Mouse (Mus musculus) hindbrain, embryonic 15.5 days (tissue): ENCODE results near the gene Carmil1. TPM values are rescaled to one million over a fixed set of nuclear protein-coding genes. Genes with fewer than 3 reads are reported as not detected.

Experiments used
- ATAC-seq: fragments of 200-750 bp; cut with Nextera tagmentation; 2 replicates; pipeline ENCODE4 v1.8.0; 2017; ENCODE audit warnings: low read depth, moderate number of reproducible peaks, moderate TSS enrichment; ENCODE audit not compliant: low FRiP score
- H3K27ac ChIP-seq: fragments of 300-500 bp; sonication (generic); replicated peaks from 2 replicates; pipeline ENCODE4 v1.5.1; 2015; ENCODE audit warnings: mild to moderate bottlenecking, inconsistent platforms
- H3K27me3 ChIP-seq: fragments of 300-500 bp; sonication (generic); 2 replicates; pipeline ENCODE4 v1.6.1; 2015; ENCODE audit warnings: control low read depth, inconsistent platforms
- H3K36me3 ChIP-seq: fragments of 300-500 bp; sonication (generic); 2 replicates; pipeline ENCODE4 v1.6.1; 2015; ENCODE audit warnings: control low read depth, inconsistent platforms
- H3K4me1 ChIP-seq: fragments of 300-500 bp; sonication (generic); replicated peaks from 2 replicates; pipeline ENCODE4 v1.6.1; 2015; ENCODE audit warnings: control low read depth, inconsistent platforms
- H3K4me2 ChIP-seq: fragments of 300-500 bp; sonication (generic); 2 replicates; pipeline ENCODE4 v1.6.1; 2015; ENCODE audit warnings: moderate library complexity, mild to moderate bottlenecking, inconsistent platforms
- H3K4me3 ChIP-seq: fragments of 300-500 bp; sonication (generic); 2 replicates; pipeline ENCODE4 v1.5.1; 2015; ENCODE audit warnings: mild to moderate bottlenecking, inconsistent platforms
- H3K9ac ChIP-seq: fragments of 300-500 bp; sonication (generic); 2 replicates; pipeline ENCODE4 v1.6.1; 2015; ENCODE audit warnings: inconsistent platforms
- H3K9me3 ChIP-seq: fragments of 300-500 bp; sonication (generic); 2 replicates; pipeline ENCODE4 v1.6.1; 2016; ENCODE audit warnings: control low read depth, inconsistent platforms
- WGBS: fragments of 180-500 bp; shearing (Covaris S2); methylation state at CpG from one replicate; pipeline ENCODE4 v1.1.7; 2015; 5-methylcytosine and 5-hydroxymethylcytosine counted together
- polyA plus RNA-seq: library from polyadenylated mRNA; unstranded; fragments of >200 nt; fragmentation: Nextera tagmentation; extraction: Ambion mirVana; gene quantifications from 2 replicates; pipeline ENCODE4 v1.2.1, GENCODE M21; 2015

Carmil1 gene
- polyA plus RNA-seq, 1 experiment from 2014 or later, result 42.8 TPM

DNA sequence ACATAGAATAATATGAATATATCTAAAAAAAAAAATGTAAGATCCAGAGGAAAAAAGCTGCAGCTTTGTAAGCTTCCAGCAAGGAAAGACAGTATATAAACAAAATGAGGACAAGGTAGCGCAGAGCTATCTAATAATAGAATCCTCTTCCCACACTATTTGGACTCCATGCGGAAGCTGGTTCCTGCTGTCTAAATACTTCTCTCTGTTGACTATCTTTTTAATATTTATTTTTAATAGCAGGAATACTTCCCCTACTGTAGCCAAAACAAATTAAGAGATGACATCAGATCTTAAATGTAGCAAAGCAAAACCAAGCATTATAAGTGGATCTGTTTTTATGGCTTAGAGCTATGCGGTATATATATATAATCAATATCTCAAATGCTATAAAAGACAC, 27.0 kb downstream of the Carmil1 start:
- no peak for ATAC-seq
- no peak overlapping the region for H3K4me2 ChIP-seq
- no peaks in the 10 kb centered on the region for H3K27me3 ChIP-seq
- no peaks in the 10 kb centered on the region for H3K9me3 ChIP-seq
- H3K36me3 ChIP-seq, result no peaks in the 10 kb centered on the region
- H3K4me3 ChIP-seq, result no peak overlapping the region
- H3K9ac ChIP-seq, result no peak overlapping the region
- no peaks in the 10 kb centered on the region for H3K4me1 ChIP-seq
- WGBS, result 84% methylated on average over 3 of the region's 3 CpGs
- no peak overlapping the region for H3K27ac ChIP-seq

DNA sequence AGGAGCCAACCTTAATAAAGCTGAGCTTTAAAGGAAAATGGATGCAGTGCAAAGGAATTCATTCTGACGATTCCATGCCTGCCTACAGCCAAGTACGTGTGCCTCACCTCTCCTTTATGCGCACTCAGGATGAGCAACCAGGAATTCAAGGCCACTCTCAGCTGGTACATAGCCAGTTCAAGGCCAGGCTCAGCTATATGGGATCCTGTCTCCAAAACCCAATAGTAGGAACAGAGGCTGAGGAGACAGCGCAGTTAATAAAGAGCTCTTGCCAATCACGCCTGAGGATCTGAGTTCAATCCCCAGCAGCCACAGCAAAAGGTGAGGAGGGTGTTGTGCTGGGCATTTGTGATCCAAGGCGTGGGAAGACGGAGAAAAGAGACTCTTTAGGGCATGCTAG, 29.4 kb downstream of the Carmil1 start:
- Histone ChIP-seq H3K4me3 (no peak overlapping the region), H3K4me1 (no peaks in the 10 kb centered on the region), H3K27me3 (no peaks in the 10 kb centered on the region), H3K9ac (no peak overlapping the region), H3K4me2 (no peak overlapping the region), H3K9me3 (no peaks in the 10 kb centered on the region), H3K27ac (no peak overlapping the region), H3K36me3 (no peaks in the 10 kb centered on the region)
- WGBS, result 90% methylated on average over 7 of the region's 7 CpGs
- ATAC-seq, result no peak

DNA sequence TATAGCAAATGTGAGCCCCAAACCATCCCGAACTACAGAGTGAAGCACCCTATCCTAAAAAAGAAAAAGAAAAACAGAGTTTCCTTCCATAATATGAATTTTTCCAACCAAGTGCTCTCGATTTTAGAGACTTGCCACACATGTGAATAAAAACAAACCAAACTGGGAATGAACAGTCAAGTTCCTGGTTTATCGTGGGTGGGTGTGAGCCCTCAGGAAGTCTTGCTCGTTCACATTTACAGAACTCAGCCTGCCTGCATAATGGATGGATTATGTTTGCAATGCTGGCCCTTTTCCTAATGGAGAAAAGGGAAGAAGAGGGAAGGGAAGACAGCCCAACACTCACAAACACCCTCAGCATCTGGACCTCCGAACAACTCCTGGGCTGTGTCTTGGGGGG, 32.7 kb downstream of the Carmil1 start:
- no peak overlapping the region for H3K27ac ChIP-seq
- WGBS, result 85% methylated on average over 5 of the region's 5 CpGs
- no peak for ATAC-seq

GRCm38 (mm10) chr13:24247441-24247840, 33.2 kb downstream of the Carmil1 start:
- no peaks in the 10 kb centered on the region for H3K27me3 ChIP-seq
- peaks cover 8% of the 10 kb centered on the region for H3K4me1 ChIP-seq
- H3K27ac ChIP-seq, result no peak overlapping the region
- no peak for ATAC-seq
- no peak overlapping the region for H3K9ac ChIP-seq
- H3K4me2 ChIP-seq, result no peak overlapping the region
- no peak overlapping the region for H3K4me3 ChIP-seq
- H3K9me3 ChIP-seq, result no peaks in the 10 kb centered on the region
- WGBS, result 80% methylated on average over 3 of the region's 3 CpGs
- H3K36me3 ChIP-seq, result no peaks in the 10 kb centered on the region

More for the DNA sequence above, 32.7 kb downstream of the Carmil1 start:
- Histone ChIP-seq H3K9ac (no peak overlapping the region), H3K4me3 (no peak overlapping the region), H3K27me3 (no peaks in the 10 kb centered on the region), H3K36me3 (no peaks in the 10 kb centered on the region), H3K4me1 (peaks cover 3% of the 10 kb centered on the region), H3K4me2 (no peak overlapping the region), H3K9me3 (no peaks in the 10 kb centered on the region)

DNA sequence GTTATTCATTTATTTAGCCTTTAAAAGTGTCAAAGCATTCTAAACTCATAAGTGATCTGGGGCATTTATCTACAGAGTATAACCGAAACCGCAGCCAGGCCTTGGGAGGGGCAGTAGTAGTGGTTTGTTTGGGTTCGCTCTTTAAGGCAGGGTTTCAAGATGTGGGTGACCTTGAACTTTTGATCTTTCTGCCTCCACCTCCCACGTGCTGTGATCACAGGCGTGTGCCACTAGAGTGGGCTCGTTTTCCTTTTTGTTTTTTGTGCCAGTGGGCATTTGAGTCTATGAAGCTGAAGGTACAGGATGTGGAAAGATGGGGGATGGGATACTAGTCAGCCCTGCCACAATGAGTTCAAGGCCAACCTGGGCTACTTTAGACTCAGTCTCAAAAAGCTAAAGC, 34.3 kb downstream of the Carmil1 start:
- Histone ChIP-seq H3K4me3 (no peak overlapping the region), H3K4me1 (peaks cover 15% of the 10 kb centered on the region), H3K36me3 (no peaks in the 10 kb centered on the region), H3K27ac (no peak overlapping the region), H3K27me3 (no peaks in the 10 kb centered on the region), H3K4me2 (no peak overlapping the region), H3K9ac (no peak overlapping the region), H3K9me3 (no peaks in the 10 kb centered on the region)
- WGBS, result 87% methylated on average over 6 of the region's 6 CpGs
- no peak for ATAC-seq

- Histone ChIP-seq H3K36me3 (no peaks in the 10 kb centered on the region), H3K4me2 (no peak overlapping the region), H3K27ac (no peak overlapping the region), H3K27me3 (no peaks in the 10 kb centered on the region), H3K9ac (no peak overlapping the region), H3K4me1 (peaks cover 15% of the 10 kb centered on the region), H3K9me3 (no peaks in the 10 kb centered on the region), H3K4me3 (no peak overlapping the region)
- WGBS, result 54% methylated on average over 11 of the region's 11 CpGs
- ATAC-seq, result no peak
These were observed 36.0 kb downstream of the Carmil1 start for GRCm38 (mm10) chr13:24244613-24245012.

DNA sequence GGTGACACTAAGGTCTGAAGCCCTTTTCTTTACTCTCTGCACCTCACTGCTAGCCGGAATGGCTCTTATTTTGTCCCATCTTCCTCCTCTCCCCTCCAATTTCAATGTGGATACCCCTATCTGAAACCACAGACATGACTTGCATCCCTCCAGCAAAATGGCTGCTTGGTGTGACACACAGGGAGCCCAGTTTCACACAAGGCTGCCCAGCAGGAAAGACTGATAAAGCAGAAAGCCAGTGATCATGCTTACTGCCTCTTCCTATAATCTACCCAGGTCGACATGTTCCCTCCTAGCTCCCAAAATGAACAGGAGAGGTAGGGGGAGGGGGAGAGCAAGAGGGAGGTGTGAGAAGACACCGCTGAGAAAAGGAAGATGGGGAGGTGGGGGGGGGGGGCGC, 36.6 kb downstream of the Carmil1 start:
- Histone ChIP-seq H3K36me3 (no peaks in the 10 kb centered on the region), H3K9ac (no peak overlapping the region), H3K4me1 (peaks cover 15% of the 10 kb centered on the region), H3K4me3 (no peak overlapping the region), H3K27me3 (no peaks in the 10 kb centered on the region), H3K27ac (no peak overlapping the region), H3K4me2 (no peak overlapping the region), H3K9me3 (no peaks in the 10 kb centered on the region)
- ATAC-seq, result no peak
- WGBS, result 74% methylated on average over 4 of the region's 4 CpGs

DNA sequence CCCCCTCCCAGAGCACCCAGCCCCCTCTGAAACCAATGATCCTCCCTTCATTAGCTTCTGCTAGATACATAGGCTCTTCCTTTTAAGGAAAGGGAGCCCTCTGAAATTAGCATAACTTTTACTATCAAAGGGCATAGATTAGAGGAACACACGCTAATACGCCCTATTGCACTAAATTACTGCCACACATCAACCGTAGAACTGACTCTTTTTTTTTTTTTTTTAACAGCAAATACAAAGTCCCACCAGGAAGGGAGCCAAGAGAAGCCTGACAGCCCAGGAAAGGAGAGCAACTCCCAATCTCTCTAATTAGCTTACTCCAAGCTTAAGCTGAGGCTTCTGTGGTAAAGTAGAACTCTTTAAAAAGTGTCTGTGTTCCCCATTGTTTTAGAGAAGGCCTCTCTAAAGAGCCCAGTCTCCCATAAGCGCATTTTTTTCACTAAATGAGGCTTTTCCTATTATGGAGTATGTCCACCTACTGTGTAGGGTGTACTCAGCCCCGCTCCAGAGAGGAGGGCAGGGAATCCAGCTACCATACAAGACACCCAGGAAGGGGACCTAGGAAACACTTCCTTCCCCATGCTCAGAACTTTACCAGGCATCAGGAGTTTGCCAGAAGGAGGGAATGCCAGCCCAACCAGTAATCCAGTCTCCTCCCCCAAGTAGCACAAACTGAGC, 38.0 kb downstream of the Carmil1 start:
- Histone ChIP-seq H3K27me3 (no peaks in the 10 kb centered on the region), H3K4me3 (no peak overlapping the region), H3K36me3 (no peaks in the 10 kb centered on the region), H3K9me3 (no peaks in the 10 kb centered on the region), H3K4me2 (no peak overlapping the region), H3K27ac (peak overlapping the region; percentile 45), H3K4me1 (peaks cover 15% of the 10 kb centered on the region), H3K9ac (no peak overlapping the region)
- WGBS, result 45% methylated on average over 5 of the region's 5 CpGs
- no peak for ATAC-seq

DNA sequence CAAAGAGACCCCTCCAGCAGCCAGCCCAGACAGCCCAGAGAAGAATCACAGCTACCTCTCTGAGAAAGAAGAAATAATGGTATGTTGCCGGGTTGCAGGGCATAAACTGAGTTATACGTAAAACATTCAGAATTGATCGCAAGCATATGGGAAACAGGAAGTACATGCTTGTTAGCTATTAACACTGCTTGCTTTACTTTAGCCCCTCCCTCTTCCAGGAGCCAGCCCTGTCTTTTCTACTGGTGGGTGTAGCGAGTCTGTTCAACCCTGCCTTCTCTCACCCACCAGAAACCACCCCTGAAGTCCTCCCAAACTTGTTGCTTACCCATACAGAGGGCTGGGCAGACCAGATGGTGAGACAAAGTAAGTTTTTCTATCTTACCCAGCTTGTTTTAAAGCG, 39.4 kb downstream of the Carmil1 start:
- no peak overlapping the region for H3K9ac ChIP-seq
- no peak overlapping the region for H3K4me3 ChIP-seq
- no peak overlapping the region for H3K4me2 ChIP-seq
- 86% methylated on average over 5 of the region's 5 CpGs for WGBS
- H3K4me1 ChIP-seq, result peaks cover 15% of the 10 kb centered on the region
- ATAC-seq, result no peak
- H3K36me3 ChIP-seq, result no peaks in the 10 kb centered on the region
- H3K9me3 ChIP-seq, result no peaks in the 10 kb centered on the region
- H3K27me3 ChIP-seq, result no peaks in the 10 kb centered on the region
- H3K27ac ChIP-seq, result no peak overlapping the region

DNA sequence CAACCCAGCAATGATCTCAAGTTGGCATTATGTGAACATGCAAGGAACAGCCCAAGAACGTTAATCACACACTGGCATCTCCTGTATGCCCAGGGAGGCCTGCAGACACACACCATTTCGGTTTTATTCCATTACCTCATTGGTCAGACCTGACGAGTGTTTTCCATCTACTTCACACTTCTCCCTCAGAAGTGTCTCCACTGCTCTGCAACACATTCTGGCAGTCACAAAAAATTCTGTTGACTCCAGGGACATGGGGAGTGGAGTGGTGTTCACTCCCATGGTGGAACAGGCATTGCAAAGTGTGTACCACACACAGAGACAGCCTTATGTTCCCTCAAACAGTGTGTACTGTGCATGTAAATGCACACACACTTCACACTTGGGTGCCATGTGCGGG, 40.2 kb downstream of the Carmil1 start:
- Histone ChIP-seq H3K9me3 (no peaks in the 10 kb centered on the region), H3K9ac (no peak overlapping the region), H3K4me2 (no peak overlapping the region), H3K27me3 (no peaks in the 10 kb centered on the region), H3K36me3 (no peaks in the 10 kb centered on the region), H3K4me1 (peaks cover 15% of the 10 kb centered on the region), H3K4me3 (no peak overlapping the region), H3K27ac (no peak overlapping the region)
- 85% methylated on average over 4 of the region's 4 CpGs for WGBS
- ATAC-seq, result no peak

DNA sequence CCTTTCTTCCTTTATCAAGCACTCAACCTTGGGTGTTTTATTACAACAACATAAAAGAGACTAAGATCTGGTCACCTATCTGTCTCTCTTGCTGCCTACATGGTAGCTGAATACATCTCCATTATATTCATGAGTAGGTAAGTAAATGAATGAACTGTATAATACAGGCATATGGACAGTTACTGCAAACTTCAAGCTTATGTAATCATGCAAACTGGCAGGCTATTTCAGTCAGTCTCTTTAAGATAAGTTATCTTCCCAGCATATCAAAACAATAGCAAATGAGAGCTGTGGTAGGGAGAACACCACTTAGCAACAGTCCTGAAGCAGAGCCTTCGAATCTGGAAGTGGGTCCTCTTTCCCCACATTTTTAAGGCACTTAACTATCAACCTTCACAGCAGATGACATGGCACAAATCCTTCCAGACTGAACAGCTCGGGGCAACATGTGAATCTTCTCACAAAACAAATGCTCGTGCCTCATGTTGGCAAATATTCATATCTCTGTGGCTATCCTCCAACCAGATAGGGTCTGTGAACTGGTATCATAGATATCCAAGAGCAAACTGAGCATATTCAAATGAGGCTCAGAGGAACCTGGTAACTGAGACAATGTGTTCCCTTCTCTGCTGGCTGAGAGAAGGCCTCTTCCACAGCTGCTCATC, 42.0 kb downstream of the Carmil1 start:
- H3K9ac ChIP-seq, result no peak overlapping the region
- no peak overlapping the region for H3K27ac ChIP-seq
- H3K4me1 ChIP-seq, result peaks cover 12% of the 10 kb centered on the region
- H3K4me2 ChIP-seq, result no peak overlapping the region
- H3K9me3 ChIP-seq, result no peaks in the 10 kb centered on the region
- no peak for ATAC-seq
- H3K27me3 ChIP-seq, result no peaks in the 10 kb centered on the region
- 81% methylated on average over 3 of the region's 3 CpGs for WGBS
- no peaks in the 10 kb centered on the region for H3K36me3 ChIP-seq
- H3K4me3 ChIP-seq, result no peak overlapping the region

DNA sequence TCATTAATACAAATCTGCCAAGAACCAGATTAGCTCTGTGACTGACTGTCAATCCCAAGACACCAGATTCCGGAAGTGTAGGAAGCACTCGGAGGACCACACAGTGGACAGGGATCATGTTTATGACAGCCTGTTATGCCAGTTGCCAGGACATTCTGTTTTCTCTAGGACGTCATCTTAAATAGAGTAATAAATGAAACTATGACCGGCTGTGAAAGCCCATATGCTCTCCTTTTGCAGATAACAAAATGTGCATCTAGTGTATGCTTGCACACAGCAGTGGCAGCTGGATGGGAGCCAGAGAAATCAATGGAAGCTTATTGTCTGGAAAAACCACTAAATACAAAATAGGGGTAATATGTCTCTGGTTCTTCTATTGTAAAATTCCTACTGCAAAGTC, 43.9 kb downstream of the Carmil1 start:
- H3K9ac ChIP-seq, result no peak overlapping the region
- H3K9me3 ChIP-seq, result no peaks in the 10 kb centered on the region
- no peaks in the 10 kb centered on the region for H3K27me3 ChIP-seq
- no peak; the same call in 1 of the 2 replicates for ATAC-seq
- no peak overlapping the region for H3K4me3 ChIP-seq
- peaks cover 11% of the 10 kb centered on the region; the same call in 1 of the 2 replicates for H3K4me1 ChIP-seq
- no peak overlapping the region for H3K27ac ChIP-seq
- no peak overlapping the region for H3K4me2 ChIP-seq
- no peaks in the 10 kb centered on the region for H3K36me3 ChIP-seq
- WGBS, result 58% methylated on average over 4 of the region's 4 CpGs
